Mouse (Mus musculus): Measurements from ENCODE around the gene Nipa2.

DNA sequence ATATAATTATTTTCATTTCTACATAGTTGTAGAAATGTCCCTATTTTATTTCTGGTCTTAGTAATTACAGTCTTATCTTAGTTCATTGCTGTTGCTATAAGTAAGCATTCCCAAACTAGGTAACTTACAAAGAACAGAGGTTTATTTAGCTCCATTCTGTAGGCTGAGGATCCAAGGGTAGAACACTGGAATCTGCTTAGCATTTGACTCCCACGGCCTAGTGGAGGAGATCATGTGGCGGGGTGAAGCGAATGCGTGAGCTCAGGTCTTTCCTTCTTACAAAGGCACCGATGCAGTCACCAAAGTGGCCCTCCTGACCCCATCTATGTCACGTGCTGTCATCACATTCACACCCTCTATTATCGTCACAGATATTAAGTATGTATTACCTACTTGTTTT is 29.6 kb upstream of the Nipa2 start:
- TF ChIP-seq POLR2A (IDR thresholded peaks at IDR 0.05; ENCODE audit: insufficient read length, low read depth) (no peak), POLR2AphosphoS2 (IDR thresholded peaks at IDR 0.05; ENCODE audit: insufficient read length, low read depth) (no peak), MYOG (IDR thresholded peaks at IDR 0.05; ENCODE audit: control insufficient read depth in 1 of 3, insufficient read depth in 1 of 3, insufficient read length in 2 of 3, low read depth in 2 of 3) (no peak), TCF12 (IDR thresholded peaks at IDR 0.05; ENCODE audit: insufficient read depth, poor library complexity, severe bottlenecking) (no peak), MYOD1 (IDR thresholded peaks at IDR 0.05; ENCODE audit: control insufficient read depth in 1 of 3, insufficient read length in 2 of 3, low read depth in 2 of 3) (no peak)
